Mouse (Mus musculus) cerebellum, adult 9-11 months (tissue): Measurements from ENCODE around the gene Ficd.
A peak's percentile ranks its signal among the peaks of the same experiment; 100 is the strongest.

ENCODE experiments used
- DNase-seq: peaks from one replicate; pipeline ENCODE4 v3.0.0; 2022

The Ficd gene

GRCm38 (mm10) chr5:113735345-113736112 lies at the start of gene Ficd:
Ficd (plus strand) TSS chr5:113735803.
- DNase-seq: peak; percentile 95

GRCm38 (mm10) chr5:113687514-113687913 lies 48.1 kb upstream of the Ficd start:
- DNase-seq: no peak

GRCm38 (mm10) chr5:113690069-113690548 lies 45.5 kb upstream of the Ficd start:
- DNase-seq: peak; percentile 65

GRCm38 (mm10) chr5:113690866-113691265 lies 44.7 kb upstream of the Ficd start:
- DNase-seq: no peak

GRCm38 (mm10) chr5:113693196-113693755 lies 42.3 kb upstream of the Ficd start:
- peak; percentile 55 for DNase-seq

- DNase-seq: no peak
Observed at GRCm38 (mm10) chr5:113694000-113694399, 41.6 kb upstream of the Ficd start.

GRCm38 (mm10) chr5:113694415-113694814 lies 41.2 kb upstream of the Ficd start:
- no peak for DNase-seq

- no peak for DNase-seq
Observed at GRCm38 (mm10) chr5:113700388-113701023, 35.1 kb upstream of the Ficd start.

- no peak for DNase-seq
Observed at GRCm38 (mm10) chr5:113703803-113704585, 31.6 kb upstream of the Ficd start.

- no peak for DNase-seq
Observed at GRCm38 (mm10) chr5:113712861-113713260, 22.7 kb upstream of the Ficd start.

GRCm38 (mm10) chr5:113716581-113717388 lies 18.8 kb upstream of the Ficd start:
- no peak for DNase-seq

GRCm38 (mm10) chr5:113719221-113719661 lies 16.4 kb upstream of the Ficd start:
- peak; percentile 83 for DNase-seq

GRCm38 (mm10) chr5:113722224-113723013 lies 13.2 kb upstream of the Ficd start:
- peak; percentile 84 for DNase-seq

- peak; percentile 99 for DNase-seq
Observed at GRCm38 (mm10) chr5:113723567-113724237, 11.9 kb upstream of the Ficd start.

- peak; percentile 95 for DNase-seq
Observed at GRCm38 (mm10) chr5:113724446-113724845, 11.2 kb upstream of the Ficd start, which contains the start of gene 1700069L16Rik. 1700069L16Rik (minus strand) TSS chr5:113724772.

GRCm38 (mm10) chr5:113725417-113725816 lies 10.2 kb upstream of the Ficd start:
- peak; percentile 58 for DNase-seq

GRCm38 (mm10) chr5:113726618-113727017 lies 9.0 kb upstream of the Ficd start:
- DNase-seq: peak; percentile 81

GRCm38 (mm10) chr5:113727238-113727637 lies 8.4 kb upstream of the Ficd start:
- peak; percentile 89 for DNase-seq

GRCm38 (mm10) chr5:113728011-113728410 lies 7.6 kb upstream of the Ficd start:
- peak; percentile 99 for DNase-seq

- peak; percentile 55 for DNase-seq
Observed at GRCm38 (mm10) chr5:113728691-113729090, 6.9 kb upstream of the Ficd start.
